Mouse (Mus musculus) forebrain, embryonic 10.5 days (tissue): ENCODE measurements around the gene Gm10800. TPM values are rescaled to one million over a fixed set of nuclear protein-coding genes. Genes with fewer than 3 reads are reported as not detected.
"Not testable (repeated sequence)": the region's sequence is repeated elsewhere in the genome, so short reads cannot be mapped to it uniquely, and the experiment has no call there.

Experiments
- DNase-seq: peaks from one replicate; pipeline ENCODE4 v3.0.0-alpha.2; 2017; ENCODE audit warnings: low spot score; ENCODE audit errors: extremely low spot score
- H3K27ac ChIP-seq: fragments of 300-500 bp; sonication (generic); 2 replicates; pipeline ENCODE4 v1.5.1; 2016; ENCODE audit warnings: mild to moderate bottlenecking
- H3K27me3 ChIP-seq: fragments of 300-500 bp; sonication (generic); 2 replicates; pipeline ENCODE4 v1.6.1; 2016; ENCODE audit warnings: mild to moderate bottlenecking; ENCODE audit not compliant: poor library complexity, severe bottlenecking
- H3K36me3 ChIP-seq: fragments of 300-500 bp; sonication (generic); replicated peaks from 2 replicates; pipeline ENCODE4 v1.6.1; 2016; ENCODE audit warnings: mild to moderate bottlenecking, moderate library complexity
- H3K4me1 ChIP-seq: fragments of 300-500 bp; sonication (generic); 2 replicates; pipeline ENCODE4 v1.6.1; 2016
- H3K4me3 ChIP-seq: fragments of 300-500 bp; sonication (generic); 2 replicates; pipeline ENCODE4 v1.5.1; 2016; ENCODE audit warnings: mild to moderate bottlenecking, moderate library complexity
- H3K9me3 ChIP-seq: fragments of 300-500 bp; sonication (generic); 2 replicates; pipeline ENCODE4 v1.6.1; 2016; ENCODE audit warnings: mild to moderate bottlenecking, moderate library complexity
- WGBS: fragments of 180-500 bp; shearing (Covaris S2); methylation state at CpG from one replicate; pipeline ENCODE4 v1.1.7; 2016; 5-methylcytosine and 5-hydroxymethylcytosine counted together
- polyA plus RNA-seq: library from polyadenylated mRNA; unstranded; fragments of >200 nt; fragmentation: Nextera tagmentation; extraction: Ambion mirVana; gene quantifications from 2 replicates; pipeline ENCODE4 v1.2.1, GENCODE M21; 2016

Gene Gm10800
- 1.5 TPM in 1 of 2 replicates, not detected in the other for polyA plus RNA-seq

GRCm38 (mm10) chr2:98667201-98667600 lies at the start of gene Gm10800:
Gene Gm10800, minus strand, starts transcription at chr2:98667301.
- not testable (repeated sequence) for H3K27ac ChIP-seq, H3K4me3 ChIP-seq, H3K27me3 ChIP-seq, H3K9me3 ChIP-seq, H3K4me1 ChIP-seq, DNase-seq, H3K36me3 ChIP-seq
- 83% methylated on average over 4 of the region's 4 CpGs for WGBS

- DNase-seq, result no peak
- no peaks in the 10 kb centered on the region for H3K36me3 ChIP-seq
- H3K4me3 ChIP-seq, result no peak overlapping the region
- H3K9me3 ChIP-seq, result no peaks in the 10 kb centered on the region
- WGBS, result 100% methylated on average over 1 of the region's 1 CpGs
- no peaks in the 10 kb centered on the region for H3K27me3 ChIP-seq
- no peaks in the 10 kb centered on the region for H3K4me1 ChIP-seq
- no peak overlapping the region for H3K27ac ChIP-seq
These were observed 30.4 kb upstream of the Gm10800 start for GRCm38 (mm10) chr2:98697533-98697932.

- not testable (repeated sequence) for H3K9me3 ChIP-seq, H3K4me3 ChIP-seq, H3K4me1 ChIP-seq, H3K36me3 ChIP-seq, DNase-seq, H3K27ac ChIP-seq, H3K27me3 ChIP-seq
- WGBS, result 75% methylated on average over 4 of the region's 5 CpGs
These were observed 5.2 kb downstream of the Gm10800 start, which contains the start of gene Gm10801 for GRCm38 (mm10) chr2:98661937-98662336. Gene Gm10801, plus strand, starts transcription at chr2:98662237.

Other genes with a start within 250 kb of the Gm10800 start
- 0.38 TPM in 1 of 2 replicates, not detected in the other for gene Gm10801, start 5.1 kb downstream of the Gm10800 start, polyA plus RNA-seq